Mouse (Mus musculus) kidney, adult 2 months (tissue): ENCODE results near the gene Vwce.

Source experiments
- CTCF ChIP-seq: fragments of 200-500 bp; conservative IDR thresholded peaks from 2 replicates; pipeline ENCODE4 v1.5.1; 2011; ENCODE audit warnings: low read depth, mild to moderate bottlenecking, control low read depth, low read length, moderate library complexity, mixed read lengths; ENCODE audit not compliant: insufficient read depth, insufficient read length
- POLR2A ChIP-seq: fragments of 200-500 bp; IDR thresholded peaks from one replicate; pipeline ENCODE4 v1.6.1; 2011; ENCODE audit warnings: low read depth, low read length, control low read depth

DNA sequence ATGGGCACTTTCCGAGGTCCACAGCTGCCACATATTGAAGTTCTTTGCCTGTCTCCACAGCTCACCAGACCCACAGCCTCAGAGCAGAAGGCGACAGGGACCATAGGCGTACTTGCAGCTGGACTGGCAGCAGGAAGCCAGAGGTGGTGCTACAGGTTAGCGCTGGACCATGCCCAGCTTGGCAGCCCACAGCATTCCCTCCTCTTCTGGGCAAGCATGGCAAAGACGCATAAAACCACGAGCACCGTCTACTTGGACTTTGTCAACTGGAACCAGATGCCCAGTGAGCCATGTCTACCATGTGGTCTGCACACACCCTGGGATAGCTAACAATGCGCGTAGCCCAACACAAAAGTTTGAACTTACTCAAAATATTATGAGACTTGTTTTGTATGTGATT is 51.1 kb downstream of the Vwce start:
- TF ChIP-seq POLR2A (no peak), CTCF (no peak; the same call in 1 of the 2 replicates)
